Mouse (Mus musculus) stomach, embryonic 16.5 days (tissue): Measurements from ENCODE around the gene Rap2a. TPM values are rescaled to one million over a fixed set of nuclear protein-coding genes. Genes with fewer than 3 reads are reported as not detected.
A peak's percentile ranks its signal among the peaks of the same experiment; 100 is the strongest.

Source experiments
- ATAC-seq: fragments of 200-750 bp; cut with Nextera tagmentation; 2 replicates; pipeline ENCODE4 v1.8.0; 2017; ENCODE audit warnings: moderate number of reproducible peaks, moderate TSS enrichment; ENCODE audit not compliant: insufficient read depth, low FRiP score
- H3K27ac ChIP-seq: fragments of 300-500 bp; sonication (generic); 2 replicates; pipeline ENCODE4 v1.5.1; 2014; ENCODE audit warnings: low read length
- H3K27me3 ChIP-seq: fragments of 300-500 bp; sonication (generic); 2 replicates; pipeline ENCODE4 v1.6.1; 2014; ENCODE audit warnings: low read length, control low read depth, mixed read lengths; ENCODE audit not compliant: control insufficient read depth, insufficient read depth
- H3K36me3 ChIP-seq: fragments of 300-500 bp; sonication (generic); 2 replicates; pipeline ENCODE4 v1.6.1; 2014; ENCODE audit warnings: low read length; ENCODE audit not compliant: control insufficient read depth, insufficient read depth
- H3K4me1 ChIP-seq: fragments of 300-500 bp; sonication (generic); 2 replicates; pipeline ENCODE4 v1.6.1; 2014; ENCODE audit warnings: low read length, control low read depth, mixed read lengths; ENCODE audit not compliant: control insufficient read depth, insufficient read depth
- H3K4me2 ChIP-seq: fragments of 300-500 bp; sonication (generic); 2 replicates; pipeline ENCODE4 v1.6.1; 2014; ENCODE audit warnings: low read depth, low read length, mixed read lengths
- H3K4me3 ChIP-seq: fragments of 300-500 bp; sonication (generic); replicated peaks from 2 replicates; pipeline ENCODE4 v1.5.1; 2014; ENCODE audit warnings: mild to moderate bottlenecking, low read length
- H3K9ac ChIP-seq: fragments of 300-500 bp; sonication (generic); 2 replicates; pipeline ENCODE4 v1.6.1; 2014; ENCODE audit warnings: low read length
- H3K9me3 ChIP-seq: fragments of 300-500 bp; sonication (generic); replicated peaks from 2 replicates; pipeline ENCODE4 v1.6.1; 2016; ENCODE audit warnings: low read length, control low read depth; ENCODE audit not compliant: control insufficient read depth
- WGBS: fragments of 180-500 bp; shearing (Covaris S2); extraction: QIAGEN DNeasy Blood & Tissue Kit; methylation state at CpG from one replicate; pipeline ENCODE4 v1.1.7; 2014; 5-methylcytosine and 5-hydroxymethylcytosine counted together
- polyA plus RNA-seq: library from polyadenylated mRNA; unstranded; fragments of >200 nt; fragmentation: Nextera tagmentation; extraction: Ambion mirVana; gene quantifications from 2 replicates; pipeline ENCODE4 v1.2.1, GENCODE M21; 2015

Rap2a gene
- polyA plus RNA-seq, 1 experiment from 2014 or later, result 7.9 TPM

DNA sequence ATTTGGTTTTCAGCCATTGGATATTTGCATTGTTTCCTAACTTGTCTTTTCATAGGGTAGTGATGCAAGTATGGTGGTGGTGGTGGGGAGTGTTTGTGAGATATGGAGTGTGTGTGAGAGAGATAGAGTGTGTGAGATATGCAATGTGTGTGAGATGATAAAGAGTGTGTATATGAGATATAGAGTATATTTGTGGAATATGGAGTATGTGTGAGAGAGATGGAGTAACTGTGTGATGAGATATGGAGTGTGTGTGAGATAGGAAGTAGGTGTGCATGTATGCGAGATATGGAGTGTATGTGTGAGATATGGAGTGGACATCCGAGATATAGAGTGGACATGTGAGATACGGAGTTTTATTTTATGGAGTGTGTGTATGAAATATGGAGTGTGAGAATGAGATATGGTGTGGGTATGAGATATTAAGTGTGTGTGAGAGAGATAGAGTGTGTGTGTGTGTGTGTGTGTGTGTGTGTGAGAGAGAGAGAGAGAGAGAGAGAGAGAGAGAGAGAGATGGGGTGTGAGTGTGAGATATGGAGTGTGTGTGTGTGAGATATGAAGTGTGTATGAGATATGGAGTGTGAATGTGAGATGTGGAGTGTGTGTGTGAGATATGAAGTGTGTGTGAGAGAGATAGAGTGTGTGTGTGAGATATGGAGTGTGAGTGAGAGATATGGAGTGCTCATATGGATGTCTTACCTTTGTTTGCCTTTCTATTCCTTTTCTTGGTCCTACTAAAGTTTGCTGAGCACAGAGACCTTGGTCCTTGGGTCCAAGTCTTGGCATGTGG is 14.1 kb upstream of the Rap2a start:
- H3K27ac ChIP-seq, result no peak overlapping the region
- 90% methylated on average over 3 of the region's 3 CpGs for WGBS

DNA sequence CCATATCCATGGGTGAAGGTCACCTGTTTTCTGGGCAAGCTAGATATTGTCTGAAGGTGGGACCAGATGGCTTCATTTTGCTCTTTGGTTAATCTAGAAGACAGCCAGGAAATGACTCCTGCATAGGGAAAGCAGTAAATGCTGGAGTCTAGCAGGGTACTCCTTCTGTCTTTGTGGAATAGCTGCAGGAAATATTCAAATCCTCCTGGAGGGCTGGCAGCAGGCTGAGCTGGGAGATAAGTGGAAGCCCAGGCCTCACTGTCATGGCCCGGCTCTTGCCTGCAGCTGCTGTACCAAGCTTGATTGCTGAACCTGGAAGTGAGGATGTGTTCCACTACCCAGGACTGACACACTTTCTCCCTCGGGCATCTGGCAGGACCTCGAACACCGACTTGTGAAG is 11.4 kb upstream of the Rap2a start:
- no peak overlapping the region for H3K4me2 ChIP-seq

More for the DNA sequence above, 14.1 kb upstream of the Rap2a start:
- Histone ChIP-seq H3K9me3 (no peaks in the 10 kb centered on the region), H3K9ac (no peak overlapping the region), H3K36me3 (no peaks in the 10 kb centered on the region), H3K4me2 (no peak overlapping the region), H3K4me1 (no peaks in the 10 kb centered on the region), H3K4me3 (no peak overlapping the region), H3K27me3 (no peaks in the 10 kb centered on the region)
- ATAC-seq, result no peak

DNA sequence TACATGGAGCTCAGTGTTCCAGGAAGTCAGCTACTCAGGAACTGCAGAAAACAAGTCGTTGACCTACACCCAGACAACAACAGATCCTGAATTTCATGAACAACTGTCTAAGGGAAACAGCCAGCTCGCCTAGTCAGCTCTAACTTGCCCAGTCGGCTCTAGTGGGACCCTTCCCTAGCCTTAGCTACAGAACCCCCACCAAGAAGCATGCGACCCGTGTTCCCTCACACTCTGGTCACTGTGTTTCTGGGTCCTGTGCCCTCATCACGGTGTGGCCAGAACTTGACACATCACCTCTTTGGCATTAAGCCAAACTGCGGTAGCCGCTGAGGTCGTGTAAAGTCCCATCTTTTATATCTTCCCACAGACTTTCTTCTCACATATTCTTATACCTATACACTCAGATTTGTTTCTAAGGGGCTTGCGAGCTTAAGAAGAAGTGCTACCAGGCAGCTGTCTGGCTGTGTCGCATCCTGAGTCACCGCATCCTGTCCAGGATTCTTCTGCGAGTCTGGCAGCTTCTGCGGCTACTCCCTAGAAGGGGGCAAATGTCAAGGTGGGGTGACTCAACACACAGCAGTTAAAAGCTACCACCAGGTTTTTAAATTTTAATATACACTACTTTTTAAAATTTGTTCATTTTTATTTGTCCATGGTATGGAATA is 9.0 kb upstream of the Rap2a start:
- Histone ChIP-seq H3K9me3 (no peaks in the 10 kb centered on the region), H3K4me1 (no peaks in the 10 kb centered on the region), H3K27ac (no peak overlapping the region), H3K4me3 (no peak overlapping the region), H3K27me3 (no peaks in the 10 kb centered on the region), H3K4me2 (no peak overlapping the region), H3K9ac (no peak overlapping the region), H3K36me3 (no peaks in the 10 kb centered on the region)
- no peak for ATAC-seq
- WGBS, result 78% methylated on average over 14 of the region's 14 CpGs

More for the DNA sequence above, 11.4 kb upstream of the Rap2a start:
- Histone ChIP-seq H3K36me3 (no peaks in the 10 kb centered on the region), H3K9ac (no peak overlapping the region), H3K4me1 (no peaks in the 10 kb centered on the region), H3K9me3 (no peaks in the 10 kb centered on the region), H3K4me3 (no peak overlapping the region), H3K27me3 (no peaks in the 10 kb centered on the region), H3K27ac (no peak overlapping the region)
- WGBS, result 73% methylated on average over 4 of the region's 4 CpGs
- no peak for ATAC-seq

DNA sequence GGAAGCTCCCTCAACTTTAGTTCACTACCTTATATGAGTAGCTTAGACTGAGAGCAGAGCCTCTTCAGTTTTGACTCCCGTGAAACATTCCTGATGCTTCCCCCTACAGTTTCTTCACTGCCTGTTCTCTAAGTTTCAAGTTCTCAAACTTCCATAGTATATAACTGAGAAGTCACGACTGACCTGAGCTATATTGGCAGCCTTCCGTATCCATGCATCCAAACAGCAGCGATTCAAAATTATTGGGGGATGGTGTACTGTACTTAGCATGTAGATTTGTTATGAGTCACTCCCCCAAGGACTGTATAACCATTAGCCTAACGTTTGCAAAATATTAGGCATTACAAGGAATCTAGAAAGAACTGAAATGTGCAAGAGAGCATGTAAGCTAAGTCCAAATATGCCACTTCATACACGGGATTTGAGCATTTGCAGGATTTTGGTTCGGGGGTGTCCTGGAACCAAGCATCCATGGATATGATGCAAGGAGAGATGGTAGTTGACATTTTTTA is 2.0 kb upstream of the Rap2a start:
- H3K4me3 ChIP-seq, result no peak overlapping the region
- 0 out of 2 replicates have a peak, but pooled peaks cover 5% of the 10 kb centered on the region for H3K4me1 ChIP-seq
- WGBS, result 65% methylated on average over 7 of the region's 7 CpGs
- 0 out of 2 replicates have a peak overlapping the region, but pooled peaks have one; percentile 19 for H3K9ac ChIP-seq
- H3K27me3 ChIP-seq, result no peaks in the 10 kb centered on the region
- H3K9me3 ChIP-seq, result no peaks in the 10 kb centered on the region
- ATAC-seq, result no peak
- H3K27ac ChIP-seq, result no peak overlapping the region
- peak overlapping the region; percentile 58 for H3K4me2 ChIP-seq
- peaks cover 3% of the 10 kb centered on the region; the same call in 1 of the 2 replicates for H3K36me3 ChIP-seq

DNA sequence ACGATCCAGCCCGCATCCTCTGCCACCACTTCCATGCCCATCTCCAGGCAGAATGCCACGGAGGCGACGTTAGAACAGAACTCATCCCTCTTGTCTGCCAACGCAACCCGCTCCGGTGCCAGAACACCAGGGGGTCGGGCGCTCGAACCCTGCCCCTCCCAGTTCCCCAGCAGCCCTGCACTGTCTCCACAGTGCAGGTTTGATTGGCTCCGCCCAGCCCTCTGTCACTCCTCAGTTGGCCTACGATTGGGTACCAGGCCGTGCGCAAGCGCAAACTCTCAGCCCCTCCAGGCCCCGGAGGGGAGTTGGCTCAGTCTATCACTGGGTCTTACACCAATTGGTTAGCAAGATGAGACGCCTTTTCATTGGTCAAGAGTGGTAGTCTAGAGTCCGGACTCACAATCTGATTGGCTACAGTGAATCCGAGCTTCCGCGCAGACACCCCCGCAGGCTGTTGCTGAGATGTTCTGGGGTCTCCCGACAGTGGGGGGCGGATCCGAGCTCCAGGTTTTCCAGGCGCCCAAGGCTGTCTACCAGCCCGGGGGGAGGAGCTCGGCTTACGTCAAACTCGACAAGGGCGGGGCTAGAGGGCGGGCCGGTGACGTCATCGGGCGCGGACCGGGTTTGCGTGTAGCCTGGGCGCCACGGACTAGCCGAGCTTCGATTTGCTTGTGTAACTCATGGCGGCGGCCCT is 809 bp upstream of the Rap2a start:
- Histone ChIP-seq H3K27ac (peak overlapping the region; percentile 97), H3K27me3 (no peaks in the 10 kb centered on the region), H3K4me1 (0 out of 2 replicates have a peak, but pooled peaks cover 5% of the 10 kb centered on the region), H3K9me3 (no peaks in the 10 kb centered on the region), H3K4me2 (peak overlapping the region; percentile 58), H3K4me3 (peak overlapping the region; percentile 71), H3K36me3 (peaks cover 3% of the 10 kb centered on the region; the same call in 1 of the 2 replicates), H3K9ac (peak overlapping the region; percentile 83)
- ATAC-seq, result peak; percentile 94
- under 1% methylated on average over 46 of the region's 46 CpGs for WGBS

DNA sequence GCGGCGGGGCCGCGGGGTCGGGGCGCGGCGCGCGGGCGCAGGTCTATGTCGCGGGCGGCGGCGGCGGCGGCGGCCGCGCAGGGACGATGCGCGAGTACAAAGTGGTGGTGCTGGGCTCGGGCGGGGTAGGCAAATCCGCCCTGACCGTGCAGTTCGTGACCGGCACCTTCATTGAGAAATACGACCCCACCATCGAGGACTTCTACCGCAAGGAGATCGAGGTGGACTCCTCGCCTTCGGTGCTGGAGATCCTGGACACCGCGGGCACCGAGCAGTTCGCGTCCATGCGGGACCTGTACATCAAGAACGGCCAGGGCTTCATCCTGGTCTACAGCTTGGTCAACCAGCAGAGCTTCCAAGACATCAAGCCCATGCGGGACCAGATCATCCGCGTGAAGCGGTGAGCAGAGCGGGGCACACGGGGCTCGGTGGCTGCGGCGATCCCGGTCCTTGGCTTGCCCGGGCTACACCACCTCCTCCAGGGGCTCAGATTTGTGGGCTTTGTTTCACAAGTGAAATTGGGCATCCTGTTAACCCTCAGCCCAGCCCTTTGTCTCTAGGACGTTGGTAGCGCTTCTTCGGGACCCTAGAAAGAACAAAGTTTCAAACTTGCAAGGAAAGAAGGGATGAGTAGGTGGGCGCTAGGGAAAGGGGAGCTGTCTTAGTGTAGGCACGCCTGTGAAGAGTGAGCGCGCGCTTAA is 547 bp downstream of the Rap2a start:
- Histone ChIP-seq H3K9ac (peak overlapping the region; percentile 92), H3K4me1 (0 out of 2 replicates have a peak, but pooled peaks cover 5% of the 10 kb centered on the region), H3K27ac (peak overlapping the region; percentile 97), H3K36me3 (peaks cover 3% of the 10 kb centered on the region; the same call in 1 of the 2 replicates), H3K27me3 (no peaks in the 10 kb centered on the region), H3K4me2 (peak overlapping the region; percentile 76), H3K9me3 (no peaks in the 10 kb centered on the region), H3K4me3 (peak overlapping the region; percentile 71)
- ATAC-seq, result peak; percentile 2
- under 1% methylated on average over 62 of the region's 62 CpGs for WGBS

DNA sequence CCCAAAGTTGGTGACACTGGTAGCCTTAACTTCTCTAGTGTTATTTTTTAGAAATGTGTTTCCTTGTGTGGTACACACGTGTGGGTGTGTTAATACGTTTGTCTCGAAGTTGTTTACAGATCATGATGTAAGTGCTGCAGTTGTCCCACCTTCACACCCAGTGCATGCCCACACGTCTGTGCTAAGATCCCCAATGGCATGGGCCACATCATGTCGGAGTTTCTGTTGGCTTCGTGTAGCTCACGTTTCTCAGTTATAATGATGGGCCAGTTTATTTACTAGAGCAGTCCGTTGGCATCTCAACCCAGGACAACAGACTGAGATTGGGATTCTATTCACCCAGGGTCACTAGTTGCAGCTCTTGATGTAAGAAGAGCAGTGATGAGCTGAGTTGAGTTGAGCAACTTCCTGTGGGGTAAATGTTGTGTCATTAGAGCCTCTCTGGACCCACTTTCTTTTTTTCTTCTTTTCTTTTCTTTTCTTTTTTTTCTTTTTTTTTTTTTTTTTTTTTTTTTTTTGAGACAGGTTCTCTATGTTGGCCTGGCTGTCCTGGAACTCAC is 2.2 kb downstream of the Rap2a start:
- 71% methylated on average over 8 of the region's 8 CpGs for WGBS
- no peaks in the 10 kb centered on the region for H3K9me3 ChIP-seq
- no peaks in the 10 kb centered on the region for H3K27me3 ChIP-seq
- H3K27ac ChIP-seq, result no peak overlapping the region
- peak overlapping the region; percentile 18 for H3K4me3 ChIP-seq
- peak overlapping the region; percentile 76 for H3K4me2 ChIP-seq
- no peak for ATAC-seq
- peaks cover 3% of the 10 kb centered on the region; the same call in 1 of the 2 replicates for H3K36me3 ChIP-seq
- H3K9ac ChIP-seq, result no peak overlapping the region
- H3K4me1 ChIP-seq, result peaks cover 5% of the 10 kb centered on the region; the same call in 1 of the 2 replicates

DNA sequence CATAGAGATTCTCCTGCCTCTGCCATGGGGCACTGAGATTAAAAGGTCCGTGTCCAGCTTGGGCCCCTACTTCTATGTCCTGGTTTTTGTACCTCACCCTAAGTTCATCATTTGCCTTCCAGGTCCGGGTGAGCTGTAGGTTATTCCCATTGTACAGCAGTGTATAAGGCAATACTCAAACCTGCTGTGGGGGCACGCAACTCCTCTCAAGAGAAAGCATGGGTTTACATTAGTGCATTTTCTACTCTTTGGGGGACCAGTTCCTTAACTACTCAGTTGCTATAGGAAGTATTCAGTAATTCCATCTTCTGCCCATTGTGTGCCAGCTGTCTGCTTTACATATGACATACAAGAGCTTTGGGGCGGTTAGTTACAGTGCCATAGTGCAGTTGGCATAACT is 2.7 kb downstream of the Rap2a start:
- Histone ChIP-seq H3K9me3 (no peaks in the 10 kb centered on the region), H3K4me1 (peaks cover 5% of the 10 kb centered on the region; the same call in 1 of the 2 replicates), H3K9ac (no peak overlapping the region), H3K36me3 (peaks cover 3% of the 10 kb centered on the region; the same call in 1 of the 2 replicates), H3K27ac (no peak overlapping the region), H3K27me3 (no peaks in the 10 kb centered on the region), H3K4me3 (peak overlapping the region; percentile 18), H3K4me2 (peak overlapping the region; percentile 76; the same call in 1 of the 2 replicates)
- WGBS, result 96% methylated on average over 4 of the region's 4 CpGs
- no peak for ATAC-seq
